In the genomic region with DNA sequence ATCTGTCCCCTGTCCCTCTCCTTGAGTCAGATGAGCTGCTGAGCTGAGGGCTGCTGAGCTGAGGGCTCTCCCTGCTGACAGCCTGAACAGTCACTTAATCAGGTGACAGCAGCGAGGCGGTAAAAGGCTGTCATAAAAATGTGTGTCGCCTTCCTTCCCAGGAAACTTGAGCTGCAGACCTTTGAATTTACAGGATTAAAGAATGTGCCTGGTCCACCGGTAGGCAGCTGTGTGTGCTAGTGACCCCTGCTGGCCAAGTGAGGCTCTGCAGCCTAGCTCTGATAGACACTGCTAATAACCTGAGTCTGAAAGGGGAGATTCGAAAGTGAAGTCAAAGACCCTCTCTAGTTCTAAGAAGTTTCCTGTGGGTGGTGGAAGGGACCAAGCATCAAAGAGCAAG, we compare ENCODE assay signal across 9 mouse cellular contexts. TPM values are rescaled to one million over a fixed set of nuclear protein-coding genes. Genes with fewer than 3 reads are reported as not detected.
DNase-seq lines count a peak whose midpoint lies in the region; ATAC-seq and TF ChIP-seq lines count a peak whose summit lies in the region.
"Had no signal": no experiment of that assay in that cellular context is flagged by ENCODE, and none has a peak within 500 bp of the region (broad histone marks: within the 10 kb centered on the region; RNA-seq: fewer than 3 reads in every experiment).

No protein-coding gene starts in this region.

- no peaks in the 10 kb centered on the region for H3K79me2 ChIP-seq in heart, adult 2 months (replicated peaks; ENCODE audit: control insufficient read depth, insufficient read depth, low read length)

- no peak for TF ChIP-seq EP300 in heart, adult 2 months (IDR thresholded peaks at IDR 0.05; ENCODE audit: insufficient read depth, low read depth, low read length)

- TF ChIP-seq POLR2A in heart, adult 2 months (IDR thresholded peaks at IDR 0.05; ENCODE audit: insufficient read depth, low read depth, low read length): no peak

- 6% methylated on average over 5 of the region's 5 CpGs for WGBS in heart, adult 2 months
- 4% methylated on average over 5 of the region's 5 CpGs for WGBS in heart, embryonic 12.5 days
- WGBS in forebrain, embryonic 15.5 days: under 1% methylated on average over 5 of the region's 5 CpGs
- WGBS in intestine, embryonic 15.5 days: 6% methylated on average over 5 of the region's 5 CpGs
- WGBS in midbrain, embryonic 16.5 days: 7% methylated on average over 5 of the region's 5 CpGs

- no peak overlapping the region for H3K4me3 ChIP-seq in heart, adult 2 months
- no peak overlapping the region for H3K4me3 ChIP-seq in heart, embryonic 12.5 days
- no peak overlapping the region for H3K4me3 ChIP-seq in forebrain, embryonic 15.5 days
- no peak overlapping the region for H3K4me3 ChIP-seq in intestine, embryonic 15.5 days (replicated peaks)
- H3K4me3 ChIP-seq in midbrain, embryonic 16.5 days (ENCODE audit: low read depth, low read length): no peak overlapping the region
- H3K4me3 ChIP-seq: megakaryocyte, embryonic 14.5 days had no signal

- no peaks in the 10 kb centered on the region for H3K27me3 ChIP-seq in heart, adult 2 months (ENCODE audit: control insufficient read depth, insufficient read depth, low read length)
- peaks cover 67% of the 10 kb centered on the region for H3K27me3 ChIP-seq in heart, embryonic 12.5 days (replicated peaks)
- no peaks in the 10 kb centered on the region for H3K27me3 ChIP-seq in forebrain, embryonic 15.5 days
- no peaks in the 10 kb centered on the region for H3K27me3 ChIP-seq in intestine, embryonic 15.5 days (replicated peaks)
- H3K27me3 ChIP-seq in midbrain, embryonic 16.5 days (ENCODE audit: control insufficient read depth, insufficient read depth, low read depth, low read length): peaks cover 6% of the 10 kb centered on the region

- intact Hi-C loops in heart, adult 2 months (cut with DNase I): loop anchor here (2.0 to 10.0 kb wide), 2 partner anchors 162 to 486 kb away; no protein-coding TSS in a partner anchor
- intact Hi-C loops in left cerebral cortex, postnatal 14 days (cut with DNase I): loop anchor here (5.0 kb wide), 1 partner anchor 158 kb away; no protein-coding TSS in a partner anchor

- H3K9me3 ChIP-seq in heart, embryonic 12.5 days (replicated peaks): no peaks in the 10 kb centered on the region
- H3K9me3 ChIP-seq in forebrain, embryonic 15.5 days: no peaks in the 10 kb centered on the region
- no peaks in the 10 kb centered on the region for H3K9me3 ChIP-seq in intestine, embryonic 15.5 days
- H3K9me3 ChIP-seq in midbrain, embryonic 16.5 days (replicated peaks; ENCODE audit: control insufficient read depth, low read length, poor library complexity, severe bottlenecking): no peaks in the 10 kb centered on the region
- H3K9me3 ChIP-seq: megakaryocyte, embryonic 14.5 days had no signal

- H3K27ac ChIP-seq in heart, adult 2 months: no peak overlapping the region
- no peak overlapping the region for H3K27ac ChIP-seq in heart, embryonic 12.5 days (ENCODE audit: poor library complexity, severe bottlenecking)
- peak overlapping the region; percentile 55; the same call in 1 of the 2 replicates for H3K27ac ChIP-seq in forebrain, embryonic 15.5 days (replicated peaks)
- no peak overlapping the region for H3K27ac ChIP-seq in intestine, embryonic 15.5 days
- peak overlapping the region; percentile 69; the same call in 1 of the 2 replicates for H3K27ac ChIP-seq in midbrain, embryonic 16.5 days (ENCODE audit: low read length)

- no peaks in the 10 kb centered on the region for H3K4me1 ChIP-seq in heart, adult 2 months (ENCODE audit: control insufficient read depth, insufficient read depth, low read length)
- no peaks in the 10 kb centered on the region for H3K4me1 ChIP-seq in heart, embryonic 12.5 days (replicated peaks)
- peaks cover 7% of the 10 kb centered on the region; the same call in 1 of the 2 replicates for H3K4me1 ChIP-seq in forebrain, embryonic 15.5 days
- H3K4me1 ChIP-seq in intestine, embryonic 15.5 days (replicated peaks): no peaks in the 10 kb centered on the region
- H3K4me1 ChIP-seq in midbrain, embryonic 16.5 days (ENCODE audit: control insufficient read depth, insufficient read depth, low read length): peaks cover 5% of the 10 kb centered on the region
- H3K4me1 ChIP-seq: megakaryocyte, embryonic 14.5 days had no signal

- H3K36me3 ChIP-seq in heart, adult 2 months (ENCODE audit: control insufficient read depth, insufficient read depth, low read length): no peaks in the 10 kb centered on the region
- H3K36me3 ChIP-seq in heart, embryonic 12.5 days: no peaks in the 10 kb centered on the region
- no peaks in the 10 kb centered on the region for H3K36me3 ChIP-seq in forebrain, embryonic 15.5 days
- H3K36me3 ChIP-seq in intestine, embryonic 15.5 days: no peaks in the 10 kb centered on the region
- H3K36me3 ChIP-seq in midbrain, embryonic 16.5 days (ENCODE audit: control insufficient read depth, insufficient read depth, low read length): no peaks in the 10 kb centered on the region

- no peak overlapping the region for H3K4me2 ChIP-seq in heart, embryonic 12.5 days
- H3K4me2 ChIP-seq in forebrain, embryonic 15.5 days (replicated peaks): no peak overlapping the region
- no peak overlapping the region for H3K4me2 ChIP-seq in intestine, embryonic 15.5 days (replicated peaks)
- H3K4me2 ChIP-seq in midbrain, embryonic 16.5 days (ENCODE audit: low read length): no peak overlapping the region

- no peak overlapping the region for H3K9ac ChIP-seq in heart, adult 2 months (ENCODE audit: low read depth, low read length)
- H3K9ac ChIP-seq in heart, embryonic 12.5 days: no peak overlapping the region
- H3K9ac ChIP-seq in forebrain, embryonic 15.5 days (replicated peaks): no peak overlapping the region
- no peak overlapping the region for H3K9ac ChIP-seq in intestine, embryonic 15.5 days
- H3K9ac ChIP-seq in midbrain, embryonic 16.5 days (ENCODE audit: low read depth, low read length): no peak overlapping the region

- ATAC-seq in heart, embryonic 12.5 days (ENCODE audit: insufficient number of reproducible peaks, low FRiP score): no peak
- ATAC-seq in forebrain, embryonic 15.5 days (replicated peaks): peak; percentile 47
- peak; percentile 88 for ATAC-seq in intestine, embryonic 15.5 days
- ATAC-seq in midbrain, embryonic 16.5 days: peak; percentile 69

- peak; percentile 100 for TF ChIP-seq CTCF in heart, adult 2 months (IDR thresholded peaks at IDR 0.05)

- peak; percentile 43 to 75 for DNase-seq in heart, adult 2 months
- peak; percentile 45 for DNase-seq in cerebellum, adult 11-12 months
- peak; percentile 82 to 89 for DNase-seq in left cerebral cortex, postnatal 14 days (ENCODE audit: low spot score in 2 of 2)
- peak; percentile 27 to 79 for DNase-seq in spleen, postnatal 4 days (ENCODE audit: low spot score in 2 of 2)

RNA-seq across cellular contexts. Expression of gene Slc6a1, which starts 32.1 kb away (rescaled TPM):
- under 1 TPM; 0.08 to 0.32 TPM for total RNA-seq in heart, adult 2 months (2021)
- 0.12 and 0.21 TPM in 2 replicates for polyA plus RNA-seq in heart, adult 2 months (2012; rRNA removed)
- polyA plus RNA-seq in heart, embryonic 12.5 days (2016; fragmentation: Nextera tagmentation; extraction: Ambion mirVana): 0.05 and 0.17 TPM in 2 replicates
- polyA plus RNA-seq in forebrain, embryonic 15.5 days (2015; fragmentation: Nextera tagmentation; extraction: Ambion mirVana): 98.4 and 99.8 TPM in 2 replicates
- polyA plus RNA-seq in intestine, embryonic 15.5 days (2015; fragmentation: Nextera tagmentation; extraction: Ambion mirVana): 0.18 and 0.34 TPM in 2 replicates
- 100 to 1,000 TPM; 343 to 359 TPM for total RNA-seq in left cerebral cortex, postnatal 14 days (2021)
- 147 and 182 TPM in 2 replicates for polyA plus RNA-seq in midbrain, embryonic 16.5 days (2015; fragmentation: Nextera tagmentation; extraction: Ambion mirVana)

Comparison
In these comparisons a context has a peak if more than half of its experiments do, and no peak if none do; other contexts are left out.
1. H3K27ac ChIP-seq: peak in forebrain, embryonic 15.5 days (single experiment) and midbrain, embryonic 16.5 days (single experiment); none in heart, adult 2 months (single experiment), heart, embryonic 12.5 days (single experiment) and intestine, embryonic 15.5 days (single experiment).
2. RNA of gene Slc6a1, which starts 32.1 kb away (polyA plus RNA-seq): 147 to 182 TPM in midbrain, embryonic 16.5 days and 98.4 to 99.8 TPM in forebrain, embryonic 15.5 days; 0.12 to 0.21 TPM in heart, adult 2 months, 0.18 to 0.34 TPM in intestine, embryonic 15.5 days and 0.05 to 0.17 TPM in heart, embryonic 12.5 days; every median in the first group is over 10 times any median in the second.
3. Peak in every context shown above with its lines, with median percentiles within 50 percentile points of each other: DNase-seq.